17 mouse cellular contexts compared by ENCODE assay signal in the genomic region with DNA sequence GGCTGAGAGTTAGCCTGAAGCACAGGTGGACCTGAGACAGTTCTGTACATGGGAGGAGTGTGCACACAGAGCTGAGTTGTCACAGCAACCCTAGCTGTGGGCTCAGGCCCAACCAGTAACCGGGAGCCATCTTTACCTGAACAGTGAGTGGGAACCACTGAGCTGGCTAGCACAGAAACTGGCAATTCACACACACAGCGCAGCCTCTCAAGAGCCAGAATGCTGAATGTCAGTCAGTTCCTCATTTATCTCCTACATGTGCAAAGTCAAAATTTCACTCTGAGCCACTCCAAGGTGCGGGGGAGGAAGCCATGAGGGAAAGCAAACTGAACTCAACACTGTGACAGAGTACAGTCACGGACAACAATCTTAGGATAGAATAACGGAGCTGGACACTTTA. TPM values are rescaled to one million over a fixed set of nuclear protein-coding genes. Genes with fewer than 3 reads are reported as not detected.
DNase-seq lines count a peak whose midpoint lies in the region; TF ChIP-seq lines count a peak whose summit lies in the region.
"Had no signal": no experiment of that assay in that cellular context is flagged by ENCODE, and none has a peak within 500 bp of the region (broad histone marks: within the 10 kb centered on the region; RNA-seq: fewer than 3 reads in every experiment).

No protein-coding gene starts in this region.

- H3K27ac ChIP-seq in macrophage, result peak overlapping the region; percentile 41
- H3K27ac ChIP-seq in thymus, adult 2 months (ENCODE audit: control insufficient read depth, insufficient read depth, low read length), result no peak overlapping the region
- no peak overlapping the region for H3K27ac ChIP-seq in limb, embryonic 10.5 days
- H3K27ac ChIP-seq: embryonic facial prominence, embryonic 13.5 days; midbrain, embryonic 10.5 days; neural tube, embryonic 12.5 days had no signal

- no peak overlapping the region for H3K4me3 ChIP-seq in macrophage (ENCODE audit: inconsistent target)
- no peak overlapping the region for H3K4me3 ChIP-seq in thymus, adult 2 months (ENCODE audit: control insufficient read depth, insufficient read depth, low read length)
- no peak overlapping the region for H3K4me3 ChIP-seq in limb, embryonic 10.5 days
- H3K4me3 ChIP-seq: embryonic facial prominence, embryonic 13.5 days; midbrain, embryonic 10.5 days; neural tube, embryonic 12.5 days had no signal

- no peaks in the 10 kb centered on the region; the same call in 1 of the 2 replicates for H3K9me3 ChIP-seq in limb, embryonic 10.5 days (replicated peaks)

- TF ChIP-seq CTCF in thymus, adult 2 months (IDR thresholded peaks at IDR 0.05; ENCODE audit: borderline replicate concordance, control insufficient read depth, extremely low read depth, insufficient read depth, low read length, poor library complexity), result no peak

- peaks cover 57% of the 10 kb centered on the region for H3K36me3 ChIP-seq in macrophage (ENCODE audit: inconsistent target)
- H3K36me3 ChIP-seq in thymus, adult 2 months (ENCODE audit: control insufficient read depth, insufficient read depth, low read length), result peaks cover 7% of the 10 kb centered on the region
- peaks cover 89% of the 10 kb centered on the region for H3K36me3 ChIP-seq in limb, embryonic 10.5 days

- no peaks in the 10 kb centered on the region for H3K4me1 ChIP-seq in thymus, adult 2 months (replicated peaks; ENCODE audit: control insufficient read depth, insufficient read depth, low read length)
- no peaks in the 10 kb centered on the region for H3K4me1 ChIP-seq in limb, embryonic 10.5 days

- peaks cover 96% of the 10 kb centered on the region for H3K79me2 ChIP-seq in macrophage (ENCODE audit: inconsistent target)

- TF ChIP-seq POLR2A in thymus, adult 2 months (IDR thresholded peaks at IDR 0.05; ENCODE audit: control insufficient read depth, extremely low read depth, insufficient read depth, low read length, poor library complexity), result no peak

- DNase-seq in layer of hippocampus, postnatal 10 days (ENCODE audit: low spot score in 2 of 2), result peak; percentile 29 to 37
- no peak for DNase-seq in layer of hippocampus, adult 11-12 months (ENCODE audit: low spot score)
- peak; percentile 17 for DNase-seq in testis, postnatal 14 days (ENCODE audit: low spot score)
- DNase-seq in testis, postnatal 10 days (ENCODE audit: low spot score), result no peak
- DNase-seq in telencephalon, adult 2 months (ENCODE audit: low read depth, low spot score), result peak; percentile 58
- no peak for DNase-seq in thymus, adult 2 months
- no peak for DNase-seq in limb, embryonic 10.5 days (ENCODE audit: low spot score)
- DNase-seq: cerebellum, adult 9-11 months; heart, adult 18-20 months; heart, postnatal 36 days; liver had no signal

- 36% methylated on average over 5 of the region's 5 CpGs for WGBS in macrophage (ENCODE audit: missing documents)
- WGBS in thymus, adult 2 months, result 82% methylated on average over 5 of the region's 5 CpGs
- WGBS in limb, embryonic 10.5 days, result 92% methylated on average over 5 of the region's 5 CpGs

- H3K27me3 ChIP-seq in thymus, adult 2 months (ENCODE audit: control insufficient read depth, insufficient read depth, low read length), result no peaks in the 10 kb centered on the region
- no peaks in the 10 kb centered on the region for H3K27me3 ChIP-seq in limb, embryonic 10.5 days (ENCODE audit: low read depth, poor library complexity, severe bottlenecking)
- H3K27me3 ChIP-seq: embryonic facial prominence, embryonic 13.5 days; neural tube, embryonic 12.5 days had no signal

RNA-seq across cellular contexts. Expression of gene Spdef, which starts 38.4 kb away (rescaled TPM):
- 1 to 10 TPM; 1.1 to 1.3 TPM for total RNA-seq in layer of hippocampus, postnatal 10 days (2021)
- 1 to 10 TPM in 4 of 26 experiments, under 1 TPM in 8, not detected in 14; 0.46 to 3.0 (median 0.84) TPM for total RNA-seq in macrophage (2018; cell fraction: chromatin; rRNA removed)
- total RNA-seq in macrophage (2018; cell fraction: cytosol; rRNA removed), result not detected
- 1 to 10 TPM in 1 of 26 experiments, under 1 TPM in 3, not detected in 22; 0.27 to 1.0 (median 0.43) TPM for total RNA-seq in macrophage (2018; cell fraction: nucleus; rRNA removed)
- polyA plus RNA-seq in macrophage (2018), result not detected in 3 replicates
- polyA plus RNA-seq in thymus, adult 2 months (2012; rRNA removed), result 0.58 and 0.99 TPM in 2 replicates
- 0.26 TPM in 1 of 2 replicates, not detected in the other for polyA plus RNA-seq in limb, embryonic 10.5 days (2016; fragmentation: Nextera tagmentation; extraction: Ambion mirVana)
- total RNA-seq: gastrocnemius, adult 8-10 months; heart, postnatal 36 days; monocyte, adult 5-6 weeks had no signal
- polyA plus RNA-seq: embryonic facial prominence, embryonic 13.5 days had no signal

RNA-seq across cellular contexts. Expression of gene D17Wsu92e, which starts 53.3 kb away (rescaled TPM):
- 100 to 1,000 TPM in 1 of 2 experiments, 10 to 100 TPM in 1; 99.8 to 105 TPM for total RNA-seq in layer of hippocampus, postnatal 10 days (2021)
- total RNA-seq in macrophage (2018; cell fraction: chromatin; rRNA removed), result 100 to 1,000 TPM in 20 of 26 experiments, 10 to 100 TPM in 6; 40.2 to 258 (median 128) TPM
- 100 to 1,000 TPM in 25 of 26 experiments, 10 to 100 TPM in 1; 97.7 to 203 (median 138) TPM for total RNA-seq in macrophage (2018; cell fraction: cytosol; rRNA removed)
- 100 to 1,000 TPM in 21 of 26 experiments, 10 to 100 TPM in 5; 64.2 to 259 (median 158) TPM for total RNA-seq in macrophage (2018; cell fraction: nucleus; rRNA removed)
- 79.5 to 101 TPM (median 86.2 TPM) in 3 replicates for polyA plus RNA-seq in macrophage (2018)
- 97.5 and 104 TPM in 2 replicates for polyA plus RNA-seq in thymus, adult 2 months (2012; rRNA removed)
- 15.3 and 17.6 TPM in 2 replicates for polyA plus RNA-seq in limb, embryonic 10.5 days (2016; fragmentation: Nextera tagmentation; extraction: Ambion mirVana)

Comparison
In these comparisons a context has a peak if more than half of its experiments do, and no peak if none do; other contexts are left out.
1. DNase-seq: peak in layer of hippocampus, postnatal 10 days (2 of 2), testis, postnatal 14 days (single experiment) and telencephalon, adult 2 months (single experiment); none in layer of hippocampus, adult 11-12 months (single experiment), testis, postnatal 10 days (single experiment), thymus, adult 2 months (single experiment) and limb, embryonic 10.5 days (single experiment).